Mouse (Mus musculus) intestine, postnatal 0 days (tissue): ENCODE results near the gene Cnih3. TPM values are rescaled to one million over a fixed set of nuclear protein-coding genes. Genes with fewer than 3 reads are reported as not detected.

Experiments
- ATAC-seq: fragments of 200-750 bp; cut with Nextera tagmentation; 2 replicates; pipeline ENCODE4 v1.8.0; 2017; ENCODE audit warnings: mild to moderate bottlenecking, moderate TSS enrichment, moderate library complexity
- H3K27ac ChIP-seq: fragments of 300-500 bp; sonication (generic); 2 replicates; pipeline ENCODE4 v1.5.1; 2014; ENCODE audit warnings: mild to moderate bottlenecking, low read depth, low read length, moderate library complexity
- H3K27me3 ChIP-seq: fragments of 300-500 bp; sonication (generic); replicated peaks from 2 replicates; pipeline ENCODE4 v1.6.1; 2014; ENCODE audit warnings: low read length, mixed read lengths; ENCODE audit not compliant: control insufficient read depth, insufficient read depth
- H3K36me3 ChIP-seq: fragments of 300-500 bp; sonication (generic); 2 replicates; pipeline ENCODE4 v1.6.1; 2014; ENCODE audit warnings: mild to moderate bottlenecking, moderate library complexity; ENCODE audit not compliant: control insufficient read depth, insufficient read depth
- H3K4me1 ChIP-seq: fragments of 300-500 bp; sonication (generic); replicated peaks from 2 replicates; pipeline ENCODE4 v1.6.1; 2014; ENCODE audit warnings: antibody characterized with exemption, low read length, mixed read lengths; ENCODE audit not compliant: control insufficient read depth, insufficient read depth
- H3K4me2 ChIP-seq: fragments of 300-500 bp; sonication (generic); replicated peaks from 2 replicates; pipeline ENCODE4 v1.6.1; 2014; ENCODE audit warnings: low read depth, mild to moderate bottlenecking, moderate library complexity
- H3K4me3 ChIP-seq: fragments of 300-500 bp; sonication (generic); 2 replicates; pipeline ENCODE4 v1.5.1; 2014; ENCODE audit warnings: low read depth, low read length
- H3K9ac ChIP-seq: fragments of 300-500 bp; sonication (generic); 2 replicates; pipeline ENCODE4 v1.6.1; 2014; ENCODE audit warnings: mild to moderate bottlenecking, low read depth, low read length
- H3K9me3 ChIP-seq: fragments of 300-500 bp; sonication (generic); 2 replicates; pipeline ENCODE4 v1.6.1; 2016; ENCODE audit warnings: mixed run types; ENCODE audit not compliant: control insufficient read depth
- CTCF ChIP-seq: sonication (generic); IDR thresholded peaks from 2 replicates; pipeline ENCODE4 v1.5.1; 2016; ENCODE audit warnings: low read depth, mild to moderate bottlenecking, control low read depth, antibody characterized with exemption, moderate library complexity
- WGBS: fragments of 180-500 bp; shearing (Covaris S2); extraction: QIAGEN DNeasy Blood & Tissue Kit; methylation state at CpG from one replicate; pipeline ENCODE4 v1.1.7; 2014; 5-methylcytosine and 5-hydroxymethylcytosine counted together
- polyA plus RNA-seq: library from polyadenylated mRNA; unstranded; fragments of >200 nt; fragmentation: Nextera tagmentation; extraction: Ambion mirVana; gene quantifications from 2 replicates; pipeline ENCODE4 v1.2.1, GENCODE M21; 2015

The Cnih3 gene
- polyA plus RNA-seq, 1 experiment from 2014 or later = 0.13 TPM

DNA sequence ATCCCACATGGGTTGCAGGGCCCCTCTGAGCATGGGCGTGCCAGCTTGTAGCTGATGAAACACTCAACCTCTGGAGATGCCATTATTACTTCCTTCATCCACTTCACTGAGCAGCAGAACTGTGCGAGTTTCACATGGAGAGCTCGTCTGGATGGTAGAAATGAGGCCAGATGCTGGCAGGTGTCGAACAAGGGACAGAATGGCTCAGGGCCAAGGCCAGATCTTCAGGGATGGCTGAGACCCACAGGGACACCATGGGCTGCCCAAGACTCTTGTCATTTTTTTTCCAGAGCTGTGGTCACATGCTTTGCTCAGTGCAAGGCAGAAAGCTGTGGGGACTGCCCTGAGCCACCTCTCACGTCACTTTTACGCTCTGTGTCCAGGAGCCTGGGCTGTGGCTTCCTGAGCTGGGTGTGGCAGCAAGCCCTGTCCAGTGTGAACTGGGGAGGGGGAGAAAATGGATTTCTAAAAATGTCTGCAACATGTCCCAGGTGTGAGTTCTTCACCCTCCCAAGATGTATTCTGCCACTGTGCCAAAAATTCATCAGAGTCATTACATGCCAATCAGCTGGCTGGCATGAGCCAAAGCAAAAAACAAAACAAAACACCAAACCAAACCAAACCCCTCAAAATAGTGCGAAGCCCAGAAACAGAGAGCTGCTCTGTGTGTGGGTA, 107.1 kb downstream of the Cnih3 start:
- no peaks in the 10 kb centered on the region for H3K4me1 ChIP-seq
- no peak for TF ChIP-seq CTCF
- H3K4me2 ChIP-seq = no peak overlapping the region
- no peak overlapping the region for H3K4me3 ChIP-seq
- no peak overlapping the region for H3K9ac ChIP-seq
- 71% methylated on average over 7 of the region's 7 CpGs for WGBS
- H3K27me3 ChIP-seq = no peaks in the 10 kb centered on the region
- H3K9me3 ChIP-seq = 0 out of 2 replicates have a peak, but pooled peaks cover 4% of the 10 kb centered on the region
- no peak for ATAC-seq
- no peaks in the 10 kb centered on the region for H3K36me3 ChIP-seq
- H3K27ac ChIP-seq = no peak overlapping the region

DNA sequence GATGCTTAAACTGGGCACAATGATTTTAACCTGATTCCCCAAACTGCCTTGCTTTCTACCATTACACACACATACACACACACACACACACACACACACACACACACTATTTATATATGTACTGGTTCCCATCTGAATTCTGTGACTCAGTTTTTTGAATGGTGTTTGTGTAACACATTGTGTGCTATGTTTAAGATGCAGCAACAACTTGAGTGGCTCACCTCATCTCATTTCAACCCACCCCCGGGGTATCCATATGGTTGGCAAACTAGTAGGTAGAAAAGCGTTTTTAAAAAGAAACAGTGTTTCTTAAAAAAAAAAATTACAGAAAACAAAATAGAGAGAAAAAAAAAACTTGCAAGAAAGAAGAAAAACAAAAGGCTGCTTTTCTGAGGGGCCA, 107.9 kb downstream of the Cnih3 start:
- Histone ChIP-seq H3K9me3 (0 out of 2 replicates have a peak, but pooled peaks cover 4% of the 10 kb centered on the region), H3K4me3 (no peak overlapping the region), H3K9ac (no peak overlapping the region), H3K27me3 (no peaks in the 10 kb centered on the region), H3K27ac (no peak overlapping the region), H3K4me1 (no peaks in the 10 kb centered on the region), H3K4me2 (no peak overlapping the region), H3K36me3 (no peaks in the 10 kb centered on the region)
- WGBS = 81% methylated on average over 2 of the region's 2 CpGs
- no peak for ATAC-seq
- no peak for TF ChIP-seq CTCF

GRCm38 (mm10) chr1:181461484-181461883, 109.1 kb downstream of the Cnih3 start:
- Histone ChIP-seq H3K9me3 (0 out of 2 replicates have a peak, but pooled peaks cover 4% of the 10 kb centered on the region), H3K36me3 (no peaks in the 10 kb centered on the region), H3K4me2 (no peak overlapping the region), H3K4me3 (no peak overlapping the region), H3K9ac (no peak overlapping the region), H3K27me3 (no peaks in the 10 kb centered on the region), H3K27ac (no peak overlapping the region), H3K4me1 (no peaks in the 10 kb centered on the region)
- no peak for TF ChIP-seq CTCF
- WGBS = 71% methylated on average over 8 of the region's 8 CpGs
- ATAC-seq = no peak

- WGBS = 59% methylated on average over 8 of the region's 8 CpGs
- no peak; the same call in 1 of the 2 replicates for ATAC-seq
- TF ChIP-seq CTCF = no peak
- no peak overlapping the region for H3K4me3 ChIP-seq
- no peak overlapping the region for H3K27ac ChIP-seq
- no peak overlapping the region for H3K4me2 ChIP-seq
- H3K4me1 ChIP-seq = no peaks in the 10 kb centered on the region
- H3K9ac ChIP-seq = no peak overlapping the region
- no peaks in the 10 kb centered on the region for H3K36me3 ChIP-seq
- H3K27me3 ChIP-seq = no peaks in the 10 kb centered on the region
- H3K9me3 ChIP-seq = 0 out of 2 replicates have a peak, but pooled peaks cover 4% of the 10 kb centered on the region
Observed at GRCm38 (mm10) chr1:181462051-181462905, 109.8 kb downstream of the Cnih3 start.

- Histone ChIP-seq H3K4me2 (no peak overlapping the region), H3K27me3 (no peaks in the 10 kb centered on the region), H3K9ac (no peak overlapping the region), H3K36me3 (no peaks in the 10 kb centered on the region), H3K4me1 (no peaks in the 10 kb centered on the region), H3K9me3 (0 out of 2 replicates have a peak, but pooled peaks cover 4% of the 10 kb centered on the region), H3K4me3 (no peak overlapping the region), H3K27ac (no peak overlapping the region)
- no peak for TF ChIP-seq CTCF
- no peak for ATAC-seq
- WGBS = 71% methylated on average over 6 of the region's 6 CpGs
Observed at GRCm38 (mm10) chr1:181462906-181463179, 110.4 kb downstream of the Cnih3 start.

GRCm38 (mm10) chr1:181465027-181465426, 112.6 kb downstream of the Cnih3 start:
- Histone ChIP-seq H3K9me3 (no peaks in the 10 kb centered on the region), H3K27ac (no peak overlapping the region), H3K9ac (no peak overlapping the region), H3K36me3 (no peaks in the 10 kb centered on the region), H3K4me1 (no peaks in the 10 kb centered on the region), H3K4me3 (no peak overlapping the region), H3K4me2 (no peak overlapping the region), H3K27me3 (no peaks in the 10 kb centered on the region)
- ATAC-seq = 0 out of 2 replicates have a peak, but pooled peaks have one; percentile 12
- peak; percentile 84 for TF ChIP-seq CTCF
- 48% methylated on average over 5 of the region's 5 CpGs for WGBS
